Mouse (Mus musculus): Measurements from ENCODE around the gene Gm3233. TPM values are rescaled to one million over a fixed set of nuclear protein-coding genes. Genes with fewer than 3 reads are reported as not detected.
"Not testable (repeated sequence)": the region's sequence is repeated elsewhere in the genome, so short reads cannot be mapped to it uniquely, and the experiment has no call there.

The Gm3233 gene
- polyA plus RNA-seq, 1 experiment from 2014 or later, result not detected

GRCm38 (mm10) chr10:77741924-77742688 is 17.4 kb downstream of the Gm3233 start, which contains the start of gene Gm18596:
Gene Gm18596, minus strand, starts transcription at chr10:77742638.
- not testable (repeated sequence) for H3K27ac ChIP-seq (ENCODE audit: low read length); H3K4me2 ChIP-seq (ENCODE audit: low read length); H3K27me3 ChIP-seq (replicated peaks; ENCODE audit: control insufficient read depth, insufficient read depth, low read length); H3K4me1 ChIP-seq (replicated peaks; ENCODE audit: control insufficient read depth, insufficient read depth, low read length); H3K4me3 ChIP-seq (replicated peaks; ENCODE audit: low read length); ATAC-seq; H3K9me3 ChIP-seq (ENCODE audit: control insufficient read depth, low read length); H3K9ac ChIP-seq (replicated peaks; ENCODE audit: low read depth, low read length); H3K36me3 ChIP-seq (ENCODE audit: control insufficient read depth, insufficient read depth)
- WGBS, result 61% methylated on average over 4 of the region's 5 CpGs

GRCm38 (mm10) chr10:77738929-77739328 is 20.6 kb downstream of the Gm3233 start:
- Histone ChIP-seq H3K9ac (replicated peaks; ENCODE audit: low read depth, low read length) (no peak overlapping the region), H3K27me3 (replicated peaks; ENCODE audit: control insufficient read depth, insufficient read depth, low read length) (no peaks in the 10 kb centered on the region), H3K4me2 (ENCODE audit: low read length) (no peak overlapping the region), H3K9me3 (ENCODE audit: control insufficient read depth, low read length) (no peaks in the 10 kb centered on the region; the same call in 1 of the 2 replicates), H3K27ac (ENCODE audit: low read length) (no peak overlapping the region), H3K36me3 (ENCODE audit: control insufficient read depth, insufficient read depth) (no peaks in the 10 kb centered on the region), H3K4me1 (replicated peaks; ENCODE audit: control insufficient read depth, insufficient read depth, low read length) (no peaks in the 10 kb centered on the region), H3K4me3 (replicated peaks; ENCODE audit: low read length) (no peak overlapping the region)
- WGBS, result 91% methylated on average over 4 of the region's 4 CpGs
- no peak for ATAC-seq

GRCm38 (mm10) chr10:77735928-77736327 is 23.6 kb downstream of the Gm3233 start:
- no peak overlapping the region for H3K4me2 ChIP-seq (ENCODE audit: low read length)
- no peaks in the 10 kb centered on the region for H3K36me3 ChIP-seq (ENCODE audit: control insufficient read depth, insufficient read depth)
- H3K9ac ChIP-seq (replicated peaks; ENCODE audit: low read depth, low read length), result no peak overlapping the region
- H3K4me1 ChIP-seq (replicated peaks; ENCODE audit: control insufficient read depth, insufficient read depth, low read length), result no peaks in the 10 kb centered on the region
- no peak overlapping the region for H3K4me3 ChIP-seq (replicated peaks; ENCODE audit: low read length)
- no peak for ATAC-seq
- no peaks in the 10 kb centered on the region; the same call in 1 of the 2 replicates for H3K9me3 ChIP-seq (ENCODE audit: control insufficient read depth, low read length)
- WGBS, result 89% methylated on average over 1 of the region's 1 CpGs
- no peak overlapping the region for H3K27ac ChIP-seq (ENCODE audit: low read length)
- H3K27me3 ChIP-seq (replicated peaks; ENCODE audit: control insufficient read depth, insufficient read depth, low read length), result no peaks in the 10 kb centered on the region

DNA sequence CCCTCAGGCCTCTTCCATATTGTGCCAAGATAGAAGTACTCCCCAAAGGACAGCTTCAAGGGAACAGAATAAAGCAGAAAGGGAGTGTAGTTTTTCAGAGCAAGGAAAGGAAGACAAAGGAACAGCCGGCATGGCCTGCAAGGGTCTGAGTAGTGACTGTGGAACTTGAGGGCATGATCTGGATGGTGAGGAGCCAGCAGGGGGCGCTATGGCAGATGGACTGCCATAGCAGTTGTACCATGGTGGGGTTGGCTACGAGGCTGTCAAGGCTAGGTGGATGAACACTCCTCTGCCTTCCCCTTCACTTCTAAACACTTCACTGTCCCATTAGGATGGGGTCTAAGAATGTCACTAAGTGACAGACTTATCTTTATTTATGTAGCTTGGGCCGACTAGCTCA is 30.2 kb downstream of the Gm3233 start:
- no peak for ATAC-seq
- Histone ChIP-seq H3K9me3 (ENCODE audit: control insufficient read depth, low read length) (no peaks in the 10 kb centered on the region), H3K4me3 (replicated peaks; ENCODE audit: low read length) (no peak overlapping the region), H3K27me3 (replicated peaks; ENCODE audit: control insufficient read depth, insufficient read depth, low read length) (no peaks in the 10 kb centered on the region), H3K27ac (ENCODE audit: low read length) (no peak overlapping the region), H3K4me1 (replicated peaks; ENCODE audit: control insufficient read depth, insufficient read depth, low read length) (no peaks in the 10 kb centered on the region), H3K9ac (replicated peaks; ENCODE audit: low read depth, low read length) (no peak overlapping the region), H3K4me2 (ENCODE audit: low read length) (no peak overlapping the region), H3K36me3 (ENCODE audit: control insufficient read depth, insufficient read depth) (no peaks in the 10 kb centered on the region)
- WGBS, result 51% methylated on average over 4 of the region's 4 CpGs

DNA sequence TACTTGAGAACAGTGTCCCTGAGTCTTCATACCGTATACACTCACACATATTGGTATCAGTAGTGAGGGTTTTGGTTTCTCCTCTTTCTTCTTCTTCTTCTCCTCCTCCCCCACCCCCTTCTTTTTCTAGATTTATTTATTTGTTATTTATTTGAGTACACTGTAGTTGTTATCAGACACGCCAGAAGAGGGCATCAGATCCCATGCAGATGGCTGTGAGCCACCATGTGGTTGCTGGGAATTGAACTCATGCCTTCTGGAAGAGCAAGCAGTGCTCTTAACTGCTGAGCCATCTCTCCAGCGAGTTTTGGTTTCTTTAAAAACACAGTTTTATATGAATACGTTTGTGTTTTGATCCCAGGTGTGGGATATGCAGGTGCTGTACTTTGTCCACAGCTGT is 31.2 kb downstream of the Gm3233 start:
- no peak for ATAC-seq
- H3K36me3 ChIP-seq (ENCODE audit: control insufficient read depth, insufficient read depth), result no peaks in the 10 kb centered on the region
- no peak overlapping the region for H3K4me2 ChIP-seq (ENCODE audit: low read length)
- no peaks in the 10 kb centered on the region for H3K27me3 ChIP-seq (replicated peaks; ENCODE audit: control insufficient read depth, insufficient read depth, low read length)
- no peaks in the 10 kb centered on the region for H3K4me1 ChIP-seq (replicated peaks; ENCODE audit: control insufficient read depth, insufficient read depth, low read length)
- H3K27ac ChIP-seq (ENCODE audit: low read length), result no peak overlapping the region
- H3K9me3 ChIP-seq (ENCODE audit: control insufficient read depth, low read length), result no peaks in the 10 kb centered on the region
- no peak overlapping the region for H3K4me3 ChIP-seq (replicated peaks; ENCODE audit: low read length)
- no peak overlapping the region for H3K9ac ChIP-seq (replicated peaks; ENCODE audit: low read depth, low read length)
- WGBS, result 61% methylated on average over 4 of the region's 4 CpGs

DNA sequence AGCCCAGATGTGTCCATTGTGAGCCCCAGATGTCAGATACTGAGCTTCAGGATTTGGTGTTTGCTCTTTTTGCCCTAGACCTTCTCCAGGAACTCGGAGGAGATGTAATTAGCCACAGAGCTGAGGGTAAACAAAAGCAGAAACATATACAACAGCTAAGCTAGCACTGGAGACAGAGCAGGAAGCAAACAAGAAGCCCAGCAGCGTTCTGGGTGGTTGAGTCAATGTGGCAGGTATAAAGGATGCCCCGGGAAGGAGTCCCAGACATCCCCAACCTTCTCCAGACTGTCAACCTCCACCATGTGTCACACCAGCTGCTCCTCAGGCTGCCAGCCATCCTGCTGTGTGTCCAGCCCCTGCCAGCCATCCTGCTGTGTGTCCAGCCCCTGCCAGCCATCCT is 33.3 kb downstream of the Gm3233 start, which contains the start of gene Gm10100:
Gm10100 (plus strand) TSS at position 301 of the 400 bp plus-strand sequence.
- no peak within 1 kb of the TSS for H3K4me2 ChIP-seq (ENCODE audit: low read length)
- no peaks in the 10 kb centered on the region for H3K9me3 ChIP-seq (ENCODE audit: control insufficient read depth, low read length)
- no peaks in the 10 kb centered on the region for H3K36me3 ChIP-seq (ENCODE audit: control insufficient read depth, insufficient read depth)
- WGBS, result 28% methylated on average over 3 of the region's 3 CpGs
- no peak within 1 kb of the TSS for H3K9ac ChIP-seq (replicated peaks; ENCODE audit: low read depth, low read length)
- H3K27ac ChIP-seq (ENCODE audit: low read length), result no peak within 1 kb of the TSS
- ATAC-seq, result no peak
- H3K4me1 ChIP-seq (replicated peaks; ENCODE audit: control insufficient read depth, insufficient read depth, low read length), result no peaks in the 10 kb centered on the region
- no peaks in the 10 kb centered on the region for H3K27me3 ChIP-seq (replicated peaks; ENCODE audit: control insufficient read depth, insufficient read depth, low read length)
- no peak within 1 kb of the TSS for H3K4me3 ChIP-seq (replicated peaks; ENCODE audit: low read length)

DNA sequence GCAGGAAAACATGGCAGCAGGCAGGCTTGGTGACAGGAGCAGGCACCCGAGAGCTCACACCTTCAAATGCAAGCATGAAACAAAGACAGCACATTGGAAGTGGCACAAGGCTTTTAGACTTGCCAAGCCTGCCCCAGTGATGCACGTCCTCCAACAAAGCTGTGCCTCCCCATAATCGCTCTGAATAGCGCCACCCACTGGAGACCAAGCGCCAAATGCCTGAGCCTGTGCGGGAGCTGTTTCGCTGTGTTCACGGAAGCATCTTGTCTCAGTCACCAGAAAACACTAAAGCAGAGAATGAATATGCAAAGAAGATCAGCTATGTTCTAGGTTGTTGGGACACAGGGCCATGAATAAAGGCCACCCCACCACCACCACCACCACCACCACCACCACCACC is 34.6 kb downstream of the Gm3233 start:
- H3K4me1 ChIP-seq (replicated peaks; ENCODE audit: control insufficient read depth, insufficient read depth, low read length), result no peaks in the 10 kb centered on the region
- H3K36me3 ChIP-seq (ENCODE audit: control insufficient read depth, insufficient read depth), result no peaks in the 10 kb centered on the region
- H3K27me3 ChIP-seq (replicated peaks; ENCODE audit: control insufficient read depth, insufficient read depth, low read length), result no peaks in the 10 kb centered on the region
- WGBS, result 70% methylated on average over 8 of the region's 8 CpGs
- no peak overlapping the region for H3K4me2 ChIP-seq (ENCODE audit: low read length)
- H3K9ac ChIP-seq (replicated peaks; ENCODE audit: low read depth, low read length), result no peak overlapping the region
- no peak overlapping the region for H3K4me3 ChIP-seq (replicated peaks; ENCODE audit: low read length)
- ATAC-seq, result no peak
- H3K27ac ChIP-seq (ENCODE audit: low read length), result no peak overlapping the region
- H3K9me3 ChIP-seq (ENCODE audit: control insufficient read depth, low read length), result no peaks in the 10 kb centered on the region

GRCm38 (mm10) chr10:77720299-77720698 is 39.2 kb downstream of the Gm3233 start, which contains the start of gene Krtap12-1:
Gene Krtap12-1, plus strand, starts transcription at chr10:77720599.
- not testable (repeated sequence) for H3K4me1 ChIP-seq (replicated peaks; ENCODE audit: control insufficient read depth, insufficient read depth, low read length); H3K27me3 ChIP-seq (replicated peaks; ENCODE audit: control insufficient read depth, insufficient read depth, low read length); H3K9me3 ChIP-seq (ENCODE audit: control insufficient read depth, low read length); H3K27ac ChIP-seq (ENCODE audit: low read length); H3K4me2 ChIP-seq (ENCODE audit: low read length); H3K9ac ChIP-seq (replicated peaks; ENCODE audit: low read depth, low read length); H3K4me3 ChIP-seq (replicated peaks; ENCODE audit: low read length); H3K36me3 ChIP-seq (ENCODE audit: control insufficient read depth, insufficient read depth); ATAC-seq
- 86% methylated on average over 1 of the region's 1 CpGs for WGBS

DNA sequence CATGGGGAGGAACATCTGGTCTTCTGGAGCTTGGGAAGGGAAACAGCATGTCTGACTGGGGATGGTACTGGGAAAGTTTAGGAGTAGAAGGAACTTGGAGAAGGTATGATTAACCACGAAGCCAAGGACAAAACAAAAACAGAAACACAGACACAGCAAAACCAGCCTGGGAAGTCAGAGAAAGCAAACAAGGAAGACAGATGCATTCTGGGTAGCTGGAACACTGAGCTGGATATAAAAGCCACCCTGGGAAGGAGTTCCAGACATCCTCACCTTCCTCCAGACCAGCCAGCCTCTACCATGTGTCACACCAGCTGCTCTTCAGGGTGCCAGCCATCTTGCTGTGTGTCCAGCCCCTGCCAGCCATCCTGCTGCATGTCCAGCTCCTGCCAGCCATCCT is 44.0 kb downstream of the Gm3233 start, which contains the start of gene Gm10142:
Gm10142 (plus strand) TSS at position 301 of the 400 bp plus-strand sequence.
- H3K4me2 ChIP-seq (ENCODE audit: low read length), result no peak within 1 kb of the TSS
- H3K27me3 ChIP-seq (replicated peaks; ENCODE audit: control insufficient read depth, insufficient read depth, low read length), result no peaks in the 10 kb centered on the region
- H3K27ac ChIP-seq (ENCODE audit: low read length), result no peak within 1 kb of the TSS
- H3K9me3 ChIP-seq (ENCODE audit: control insufficient read depth, low read length), result no peaks in the 10 kb centered on the region
- H3K9ac ChIP-seq (replicated peaks; ENCODE audit: low read depth, low read length), result no peak within 1 kb of the TSS
- WGBS, result 91% methylated on average over 1 of the region's 1 CpGs
- H3K36me3 ChIP-seq (ENCODE audit: control insufficient read depth, insufficient read depth), result no peaks in the 10 kb centered on the region
- no peaks in the 10 kb centered on the region for H3K4me1 ChIP-seq (replicated peaks; ENCODE audit: control insufficient read depth, insufficient read depth, low read length)
- no peak within 1 kb of the TSS for H3K4me3 ChIP-seq (replicated peaks; ENCODE audit: low read length)
- no peak for ATAC-seq

Measured in forebrain, embryonic 16.5 days (tissue).